Mouse (Mus musculus) MEL (cell line): ENCODE measurements around the gene Tgm6. TPM values are rescaled to one million over a fixed set of nuclear protein-coding genes. Genes with fewer than 3 reads are reported as not detected.

Source experiments
- DNase-seq: peaks from one replicate; pipeline ENCODE4 v3.0.0; 2011; ENCODE audit warnings: low read depth, low spot score
- H3K27ac ChIP-seq: 2 replicates; pipeline ENCODE4 v1.5.1; 2012; ENCODE audit warnings: low read depth, mild to moderate bottlenecking, control low read depth, low read length, moderate library complexity; ENCODE audit not compliant: control insufficient read depth
- H3K27me3 ChIP-seq, 2 experiments: fragments of 150-350 bp in 1 of 2; sonication (generic) in 1 of 2; 2 replicates each; pipeline ENCODE4 v1.6.1; 2012; ENCODE audit warnings: low read length in 2 of 2, mild to moderate bottlenecking in 2 of 2, improper control_type of control experiment in 1 of 2, moderate library complexity in 1 of 2; ENCODE audit not compliant: insufficient read depth in 2 of 2, control insufficient read depth in 1 of 2
- H3K36me3 ChIP-seq, 2 experiments: 2 replicates each; pipeline ENCODE4 v1.6.1; 2012 to 2014; ENCODE audit warnings: low read length in 2 of 2, improper control_type of control experiment in 1 of 2, inconsistent platforms in 1 of 2, mild to moderate bottlenecking in 1 of 2; ENCODE audit not compliant: insufficient read depth in 2 of 2, control insufficient read depth in 1 of 2
- H3K4me1 ChIP-seq, 2 experiments: fragments of 150-350 bp in 1 of 2; sonication (generic) in 1 of 2; 2 replicates each; pipeline ENCODE4 v1.6.1; 2012; ENCODE audit warnings: low read length in 2 of 2, improper control_type of control experiment in 1 of 2, mild to moderate bottlenecking in 1 of 2; ENCODE audit not compliant: insufficient read depth in 2 of 2, control insufficient read depth in 1 of 2
- H3K4me3 ChIP-seq, 2 experiments: fragments of 150-350 bp in 1 of 2; sonication (generic) in 1 of 2; 2 replicates each; pipeline ENCODE4 v1.5.1; 2012; ENCODE audit warnings: low read depth in 2 of 2, low read length in 2 of 2, mild to moderate bottlenecking in 2 of 2, moderate library complexity in 2 of 2, control low read depth in 1 of 2, improper control_type of control experiment in 1 of 2; ENCODE audit not compliant: control insufficient read depth in 1 of 2, insufficient read depth in 1 of 2
- H3K79me2 ChIP-seq: 2 replicates; pipeline ENCODE4 v1.6.1; 2012; ENCODE audit warnings: mild to moderate bottlenecking, low read length, moderate library complexity; ENCODE audit not compliant: control insufficient read depth, poor library complexity, insufficient read depth
- H3K9ac ChIP-seq: 2 replicates; pipeline ENCODE4 v1.6.1; 2012; ENCODE audit warnings: low read depth, mild to moderate bottlenecking, control low read depth, low read length, moderate library complexity; ENCODE audit not compliant: control insufficient read depth, poor library complexity, severe bottlenecking
- H3K9me3 ChIP-seq: fragments of 150-350 bp; sonication (generic); replicated peaks from 2 replicates; pipeline ENCODE4 v1.6.1; 2012; ENCODE audit warnings: mild to moderate bottlenecking, low read length, improper control_type of control experiment, moderate library complexity; ENCODE audit not compliant: insufficient read depth
- BHLHE40 ChIP-seq: IDR thresholded peaks from 2 replicates; pipeline ENCODE4 v1.6.1; 2012; ENCODE audit warnings: low read depth, mild to moderate bottlenecking, inconsistent platforms, low read length, improper control_type of control experiment, borderline replicate concordance
- CHD1 ChIP-seq: IDR thresholded peaks from 2 replicates; pipeline ENCODE4 v1.6.1; 2012; ENCODE audit warnings: low read depth, mild to moderate bottlenecking, inconsistent platforms, low read length, improper control_type of control experiment
- CHD2 ChIP-seq: IDR thresholded peaks from 2 replicates; pipeline ENCODE4 v1.6.1; 2011; ENCODE audit warnings: low read length, improper control_type of control experiment
- E2F4 ChIP-seq: IDR thresholded peaks from 2 replicates; pipeline ENCODE4 v1.6.1; 2011; ENCODE audit warnings: low read depth, low read length, improper control_type of control experiment, borderline replicate concordance
- ELF1 ChIP-seq: IDR thresholded peaks from 2 replicates; pipeline ENCODE4 v1.6.1; 2014; ENCODE audit warnings: low read depth, mild to moderate bottlenecking, inconsistent platforms, low read length, improper control_type of control experiment, moderate library complexity
- ETS1 ChIP-seq: IDR thresholded peaks from 2 replicates; pipeline ENCODE4 v1.6.1; 2012; ENCODE audit warnings: low read depth, mild to moderate bottlenecking, inconsistent platforms, low read length, improper control_type of control experiment, moderate library complexity
- HCFC1 ChIP-seq: IDR thresholded peaks from 2 replicates; pipeline ENCODE4 v1.6.1; 2012; ENCODE audit warnings: low read depth, mild to moderate bottlenecking, inconsistent platforms, low read length, improper control_type of control experiment, moderate library complexity
- KAT2A ChIP-seq: conservative IDR thresholded peaks from 2 replicates; pipeline ENCODE4 v1.6.1; 2012; ENCODE audit warnings: low read depth, low read length, improper control_type of control experiment, inconsistent platforms
- MAX ChIP-seq: IDR thresholded peaks from 2 replicates; pipeline ENCODE4 v1.6.1; 2011; ENCODE audit warnings: low read length, improper control_type of control experiment
- MYB ChIP-seq: IDR thresholded peaks from 2 replicates; pipeline ENCODE4 v1.6.1; 2011; ENCODE audit warnings: mild to moderate bottlenecking, low read depth, low read length, improper control_type of control experiment
- MYC ChIP-seq: IDR thresholded peaks from 2 replicates; pipeline ENCODE4 v1.6.1; 2011; ENCODE audit warnings: low read depth, mild to moderate bottlenecking, low read length, improper control_type of control experiment, moderate library complexity
- POLR2AphosphoS2 ChIP-seq: IDR thresholded peaks from 2 replicates; pipeline ENCODE4 v1.6.1; 2011; ENCODE audit warnings: low read length, improper control_type of control experiment
- POLR2AphosphoS5 ChIP-seq: IDR thresholded peaks from 2 replicates; pipeline ENCODE4 v1.6.1; 2012; ENCODE audit warnings: low read depth, borderline replicate concordance, mild to moderate bottlenecking, inconsistent platforms, low read length, moderate library complexity, mixed read lengths
- UBTF ChIP-seq: IDR thresholded peaks from 2 replicates; pipeline ENCODE4 v1.6.1; 2012; ENCODE audit warnings: low read depth, mild to moderate bottlenecking, inconsistent platforms, low read length, improper control_type of control experiment, moderate library complexity, borderline replicate concordance; ENCODE audit not compliant: insufficient read depth
- USF1 ChIP-seq: IDR thresholded peaks from 2 replicates; pipeline ENCODE4 v1.6.1; 2014; ENCODE audit warnings: low read depth, mild to moderate bottlenecking, inconsistent platforms, low read length, improper control_type of control experiment, moderate library complexity
- ZKSCAN1 ChIP-seq: IDR thresholded peaks from 2 replicates; pipeline ENCODE4 v1.6.1; 2012; ENCODE audit warnings: low read depth, mild to moderate bottlenecking, inconsistent platforms, low read length, improper control_type of control experiment, moderate library complexity
- ZNF384 ChIP-seq: IDR thresholded peaks from 2 replicates; pipeline ENCODE4 v1.6.1; 2012; ENCODE audit warnings: low read depth, mild to moderate bottlenecking, inconsistent platforms, low read length, improper control_type of control experiment
- polyA plus RNA-seq, 2 experiments: library from polyadenylated mRNA; stranded (reverse) in 1 of 2; unstranded in 1 of 2; fragments of >175 nt in 1 of 2; fragments of >200 nt in 1 of 2; gene quantifications; 2 replicates each; pipeline versions ENCODE4 v1.2.1 to v1.2.4; 2012; ENCODE audit warnings: low replicate concordance in 2 of 2, low read depth in 1 of 2; ENCODE audit not compliant: insufficient read length in 2 of 2, insufficient read depth in 1 of 2, missing spikeins in 1 of 2
- total RNA-seq: library from RNA; depleted of rRNA; stranded (reverse); fragments of 300-350 nt; gene quantifications from 2 replicates; pipeline ENCODE4 v1.2.3, GENCODE M21; 2012

Gene Tgm6
- total and polyA plus RNA-seq, 3 experiments, result not detected

DNA sequence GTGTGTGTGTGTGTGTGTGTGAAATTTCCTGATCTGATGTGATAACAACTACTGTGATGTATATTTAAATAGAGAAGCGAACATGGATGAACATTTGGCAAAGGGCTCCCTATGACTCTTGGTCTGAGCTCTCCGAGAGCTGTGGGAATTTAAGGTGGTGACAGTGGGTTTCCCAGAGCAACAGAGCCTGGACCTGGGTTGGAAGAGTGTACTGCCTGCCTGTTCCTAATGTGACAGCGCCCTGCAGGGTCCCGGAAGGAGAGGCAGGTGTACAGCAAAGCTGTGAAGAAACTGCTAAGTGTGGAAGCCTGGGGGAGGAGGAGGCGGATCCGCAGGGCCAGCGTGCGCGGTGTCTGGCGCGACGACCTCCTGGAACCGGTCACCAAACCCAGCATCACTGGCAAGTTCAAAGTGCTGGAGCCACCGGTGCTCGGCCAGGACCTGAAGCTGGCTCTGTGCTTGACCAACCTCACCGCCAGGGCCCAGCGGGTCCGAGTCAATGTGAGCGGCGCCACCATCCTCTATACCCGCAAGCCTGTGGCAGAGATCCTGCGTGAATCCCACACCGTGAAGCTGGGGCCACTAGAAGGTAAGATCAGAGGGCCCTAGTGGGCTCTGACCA lies 32.6 kb downstream of the Tgm6 start:
- no peaks in the 10 kb centered on the region for H3K9me3 ChIP-seq
- H3K36me3 ChIP-seq, result no peaks in the 10 kb centered on the region
- no peak for TF ChIP-seq USF1
- no peak for TF ChIP-seq CHD1
- TF ChIP-seq KAT2A, result no peak
- TF ChIP-seq ELF1, result no peak
- no peak for TF ChIP-seq MAX
- TF ChIP-seq MYC, result no peak
- no peak for TF ChIP-seq ETS1
- TF ChIP-seq, all 39 proteins: peak for 0
- DNase-seq, result no peak
- Histone ChIP-seq H3K9ac (no peak overlapping the region), H3K27ac (no peak overlapping the region), H3K4me1 (no peaks in the 10 kb centered on the region), H3K79me2 (no peaks in the 10 kb centered on the region), H3K27me3 (peaks cover 0 to 1% of the 10 kb centered on the region in 2 experiments; a peak in 2 of 4 replicates), H3K4me3 (no peak overlapping the region)

DNA sequence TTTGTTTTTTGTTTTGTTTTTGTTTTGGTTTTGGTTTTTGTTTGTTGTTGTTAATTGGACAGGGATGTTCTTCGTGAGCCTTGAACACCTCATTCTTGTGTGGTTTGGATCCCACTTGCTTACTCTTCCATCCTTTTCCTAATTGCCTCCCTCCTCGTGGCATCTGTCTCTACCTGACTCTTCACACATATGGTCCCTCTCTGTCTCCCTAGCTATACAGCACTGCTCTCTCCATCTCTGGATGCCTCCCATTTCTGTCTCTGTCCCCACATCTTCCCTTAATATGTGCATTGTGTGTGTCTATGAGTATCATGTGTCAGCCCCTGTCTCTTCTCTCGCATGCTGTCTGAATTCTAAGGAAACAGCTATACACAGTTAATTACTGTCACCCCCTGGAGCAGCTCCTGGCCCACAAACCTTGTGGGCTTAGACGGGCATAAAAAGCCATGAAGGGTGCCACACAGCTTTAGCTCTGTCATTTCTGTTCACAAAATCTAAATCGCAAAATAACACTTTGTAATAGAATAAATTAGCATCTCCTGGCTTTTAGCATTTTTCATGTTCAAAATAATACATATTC lies 34.0 kb downstream of the Tgm6 start:
- no peak for DNase-seq
- Histone ChIP-seq H3K4me3 (no peak overlapping the region), H3K9me3 (no peaks in the 10 kb centered on the region), H3K27ac (no peak overlapping the region), H3K36me3 (no peaks in the 10 kb centered on the region), H3K4me1 (no peaks in the 10 kb centered on the region), H3K9ac (no peak overlapping the region), H3K27me3 (peaks cover 0 to 3% of the 10 kb centered on the region in 2 experiments; a peak in 2 of 4 replicates), H3K79me2 (no peaks in the 10 kb centered on the region)
- no peak for TF ChIP-seq MYC
- TF ChIP-seq ZKSCAN1, result no peak
- TF ChIP-seq UBTF, result no peak
- no peak for TF ChIP-seq ZNF384
- TF ChIP-seq BHLHE40, result no peak
- TF ChIP-seq HCFC1, result no peak
- no peak for TF ChIP-seq MAX
- TF ChIP-seq E2F4, result no peak
- TF ChIP-seq POLR2AphosphoS5, result no peak
- TF ChIP-seq POLR2AphosphoS2, result no peak
- TF ChIP-seq MYB, result no peak
- no peak for TF ChIP-seq CHD2
